Mouse (Mus musculus) MN1 (cell line): ENCODE results near the gene Acox1.
A peak's percentile ranks its signal among the peaks of the same experiment; 100 is the strongest.

Experiments
- DNase-seq: peaks from one replicate; pipeline ENCODE4 v3.0.0-alpha.2; 2016; ENCODE audit warnings: low spot score

Gene Acox1

GRCm38 (mm10) chr11:116129993-116130487, 68.8 kb downstream of the Acox1 start:
- peak; percentile 16 for DNase-seq

- DNase-seq = no peak
These were observed 69.6 kb downstream of the Acox1 start for GRCm38 (mm10) chr11:116129091-116129790.

DNA sequence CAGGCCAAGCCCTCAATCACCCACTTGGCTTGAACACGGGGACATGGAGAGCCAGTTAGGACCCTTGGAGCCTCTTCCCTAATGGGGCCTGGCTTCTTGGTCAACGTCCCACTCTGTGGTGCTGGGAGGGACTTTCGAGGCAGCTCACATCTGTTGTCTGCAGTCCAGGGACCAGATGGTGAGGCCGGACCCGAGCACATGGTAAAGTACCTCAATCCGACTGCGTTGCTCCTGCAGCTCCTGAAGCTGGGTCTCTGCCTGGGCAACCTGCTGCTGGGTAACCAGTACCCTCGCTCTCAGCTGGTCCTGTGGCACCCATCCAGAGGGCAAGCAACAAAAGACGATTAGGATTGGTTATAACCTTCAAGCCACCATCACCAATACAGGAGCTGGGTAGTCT, 70.9 kb downstream of the Acox1 start:
- DNase-seq = no peak

GRCm38 (mm10) chr11:116127156-116127980, 71.5 kb downstream of the Acox1 start, which contains the start of gene Trim47:
Gene Trim47 (minus strand): TSS chr11:116127210.
- DNase-seq = no peak

DNA sequence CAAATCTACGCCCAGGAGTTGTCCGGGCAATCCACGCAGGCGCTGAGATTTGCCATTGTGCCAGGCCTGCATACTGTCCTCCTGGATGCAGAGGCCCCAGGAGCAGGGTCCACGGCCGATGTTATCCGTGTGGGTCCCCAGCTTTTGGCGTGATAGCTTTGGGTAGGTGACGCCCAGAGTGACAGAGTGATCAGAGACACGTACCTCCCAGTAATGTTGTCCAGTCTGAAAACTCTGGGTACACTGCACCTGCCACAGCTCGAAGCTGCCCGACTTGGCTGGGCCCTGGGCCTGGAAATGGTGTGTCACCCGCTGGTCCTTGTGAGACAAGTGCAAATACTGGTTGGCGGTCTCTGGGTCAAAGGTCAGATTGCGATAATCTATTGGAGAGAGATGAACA, 72.6 kb downstream of the Acox1 start:
- DNase-seq = no peak
